Mouse (Mus musculus): ENCODE results near the gene Ap2m1. TPM values are rescaled to one million over a fixed set of nuclear protein-coding genes. Genes with fewer than 3 reads are reported as not detected.

Gene Ap2m1
- polyA plus RNA-seq, 1 experiment from 2014 or later: 402 TPM

GRCm38 (mm10) chr16:20557381-20557780 lies 22.1 kb downstream of the Ap2m1 start:
- H3K4me1 ChIP-seq (ENCODE audit: insufficient read depth, low read depth, low read length): no peaks in the 10 kb centered on the region
- ATAC-seq (no peak), DNase-seq (ENCODE audit: low spot score) (no peak)
- H3K9me3 ChIP-seq (ENCODE audit: low read length): no peaks in the 10 kb centered on the region
- H3K4me2 ChIP-seq (replicated peaks; ENCODE audit: low read depth, low read length): no peak overlapping the region
- no peak overlapping the region for H3K4me3 ChIP-seq (ENCODE audit: low read depth, low read length)
- H3K27me3 ChIP-seq (replicated peaks; ENCODE audit: insufficient read depth, low read length): no peaks in the 10 kb centered on the region
- WGBS: 67% methylated on average over 7 of the region's 7 CpGs
- no peak for TF ChIP-seq EP300 (IDR thresholded peaks at IDR 0.05)
- TF ChIP-seq CTCF (IDR thresholded peaks at IDR 0.05): no peak
- H3K27ac ChIP-seq (ENCODE audit: low read length): no peak overlapping the region
- peaks cover 43% of the 10 kb centered on the region for H3K36me3 ChIP-seq (ENCODE audit: insufficient read depth, low read length)
- no peak overlapping the region for H3K9ac ChIP-seq (replicated peaks; ENCODE audit: low read depth)

DNA sequence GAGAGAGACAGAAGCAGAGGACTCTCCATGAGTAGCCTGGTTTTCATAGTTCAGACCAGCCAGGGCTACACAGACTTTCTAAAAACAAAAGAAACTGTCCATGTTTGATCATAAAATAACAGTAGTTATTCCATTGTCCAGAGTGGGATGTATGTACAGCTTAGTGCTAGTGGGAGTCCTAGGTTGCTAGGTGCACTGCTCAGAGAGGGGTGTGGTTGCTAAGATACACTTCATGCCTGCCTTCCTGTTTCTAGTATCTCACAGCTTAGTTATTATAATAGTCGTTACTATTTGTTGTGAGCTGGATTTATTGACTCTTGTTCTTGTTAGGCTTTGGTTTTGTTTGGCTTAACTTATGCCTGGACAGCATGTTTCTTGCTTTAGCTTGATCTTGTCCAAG lies 29.8 kb downstream of the Ap2m1 start:
- 59% methylated on average over 1 of the region's 1 CpGs for WGBS
- no peaks in the 10 kb centered on the region for H3K9me3 ChIP-seq (ENCODE audit: low read length)
- no peaks in the 10 kb centered on the region for H3K27me3 ChIP-seq (replicated peaks; ENCODE audit: insufficient read depth, low read length)
- no peak overlapping the region for H3K4me2 ChIP-seq (replicated peaks; ENCODE audit: low read depth, low read length)
- ATAC-seq (no peak), DNase-seq (ENCODE audit: low spot score) (no peak)
- TF ChIP-seq CTCF (IDR thresholded peaks at IDR 0.05): no peak
- no peak for TF ChIP-seq EP300 (IDR thresholded peaks at IDR 0.05)
- H3K27ac ChIP-seq (ENCODE audit: low read length): no peak overlapping the region
- no peak overlapping the region for H3K4me3 ChIP-seq (ENCODE audit: low read depth, low read length)
- peaks cover 9% of the 10 kb centered on the region; the same call in 1 of the 2 replicates for H3K36me3 ChIP-seq (ENCODE audit: insufficient read depth, low read length)
- no peak overlapping the region for H3K9ac ChIP-seq (replicated peaks; ENCODE audit: low read depth)
- H3K4me1 ChIP-seq (ENCODE audit: insufficient read depth, low read depth, low read length): no peaks in the 10 kb centered on the region

DNA sequence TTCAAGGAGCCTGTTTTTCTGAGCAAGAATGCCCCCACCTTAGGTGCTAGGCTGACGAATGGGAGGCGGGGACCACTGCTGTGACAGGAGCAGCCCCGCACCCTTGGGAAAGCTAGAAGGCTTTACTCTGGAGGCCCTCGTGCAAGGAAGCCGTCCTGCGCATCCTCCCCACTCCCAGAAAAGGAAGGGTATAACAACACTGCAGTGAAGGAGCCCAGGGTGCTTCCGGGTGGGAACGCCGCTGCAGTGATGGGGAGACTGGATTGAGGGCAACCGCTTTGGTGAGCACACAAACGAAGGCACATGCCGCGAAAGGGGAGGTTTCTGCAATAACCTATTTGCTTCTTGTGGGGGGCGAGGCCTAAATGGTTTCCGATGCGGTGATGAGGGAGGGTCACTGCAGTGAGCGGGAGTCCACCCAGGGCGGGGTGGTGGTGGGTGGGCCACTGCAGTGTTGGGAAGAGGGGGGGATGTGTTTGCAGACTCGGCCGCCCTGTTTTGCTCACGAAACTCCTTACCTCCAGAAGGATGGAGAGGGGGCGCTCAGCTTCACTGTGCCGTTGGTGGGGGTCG lies 54.2 kb downstream of the Ap2m1 start, which contains the start of gene Vwa5b2:
Vwa5b2 (plus strand) TSS at position 106 of the 573 bp plus-strand sequence.
- no peaks in the 10 kb centered on the region; the same call in 1 of the 2 replicates for H3K4me1 ChIP-seq (ENCODE audit: insufficient read depth, low read depth, low read length)

GRCm38 (mm10) chr16:20589939-20590679 lies 54.8 kb downstream of the Ap2m1 start:
- Histone ChIP-seq H3K9me3 (ENCODE audit: low read length) (no peaks in the 10 kb centered on the region), H3K4me2 (replicated peaks; ENCODE audit: low read depth, low read length) (peak overlapping the region; percentile 60), H3K36me3 (ENCODE audit: insufficient read depth, low read length) (no peaks in the 10 kb centered on the region), H3K4me3 (ENCODE audit: low read depth, low read length) (peak overlapping the region; percentile 40), H3K27ac (ENCODE audit: low read length) (no peak overlapping the region), H3K27me3 (replicated peaks; ENCODE audit: insufficient read depth, low read length) (peaks cover 40% of the 10 kb centered on the region), H3K4me1 (ENCODE audit: insufficient read depth, low read depth, low read length) (no peaks in the 10 kb centered on the region; the same call in 1 of the 2 replicates), H3K9ac (replicated peaks; ENCODE audit: low read depth) (no peak overlapping the region)
- ATAC-seq (peak; percentile 38), DNase-seq (ENCODE audit: low spot score) (no peak)
- TF ChIP-seq EP300 (IDR thresholded peaks at IDR 0.05) (no peak), CTCF (IDR thresholded peaks at IDR 0.05) (no peak)
- under 1% methylated on average over 32 of the region's 39 CpGs for WGBS

More for the DNA sequence above, 54.2 kb downstream of the Ap2m1 start, which contains the start of gene Vwa5b2:
- no peaks in the 10 kb centered on the region for H3K9me3 ChIP-seq (ENCODE audit: low read length)
- H3K36me3 ChIP-seq (ENCODE audit: insufficient read depth, low read length): no peaks in the 10 kb centered on the region
- ATAC-seq (no peak), DNase-seq (ENCODE audit: low spot score) (no peak)
- no peak for TF ChIP-seq EP300 (IDR thresholded peaks at IDR 0.05)
- no peak for TF ChIP-seq CTCF (IDR thresholded peaks at IDR 0.05)
- H3K27ac ChIP-seq (ENCODE audit: low read length): no peak within 1 kb of the TSS
- H3K4me2 ChIP-seq (replicated peaks; ENCODE audit: low read depth, low read length): peak within 1 kb of the TSS; percentile 60
- H3K4me3 ChIP-seq (ENCODE audit: low read depth, low read length): peak within 1 kb of the TSS; percentile 40
- no peak within 1 kb of the TSS for H3K9ac ChIP-seq (replicated peaks; ENCODE audit: low read depth)
- 1% methylated on average over 20 of the region's 24 CpGs for WGBS
- H3K27me3 ChIP-seq (replicated peaks; ENCODE audit: insufficient read depth, low read length): peaks cover 40% of the 10 kb centered on the region

DNA sequence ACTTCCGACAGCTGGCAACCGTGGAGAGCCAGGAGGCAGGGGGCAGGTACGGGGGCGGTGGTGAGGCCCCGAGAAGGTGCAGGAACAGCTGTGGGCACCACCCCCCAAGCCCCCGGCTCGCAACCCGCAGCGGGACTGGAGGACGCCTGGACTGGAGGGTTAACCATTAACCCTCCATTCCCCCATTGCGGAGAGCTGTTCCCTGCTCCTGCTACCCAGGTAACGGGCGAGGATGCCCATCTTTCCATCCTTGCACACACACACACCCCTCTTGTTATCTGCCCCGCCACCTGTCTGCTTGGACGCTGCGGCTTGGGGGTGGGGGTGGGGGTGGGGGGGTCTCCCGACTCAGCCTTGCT lies 55.4 kb downstream of the Ap2m1 start:
- Histone ChIP-seq H3K4me1 (ENCODE audit: insufficient read depth, low read depth, low read length) (no peaks in the 10 kb centered on the region; the same call in 1 of the 2 replicates), H3K9me3 (ENCODE audit: low read length) (no peaks in the 10 kb centered on the region), H3K4me3 (ENCODE audit: low read depth, low read length) (peak overlapping the region; percentile 40; the same call in 1 of the 2 replicates), H3K4me2 (replicated peaks; ENCODE audit: low read depth, low read length) (peak overlapping the region; percentile 60; the same call in 1 of the 2 replicates), H3K36me3 (ENCODE audit: insufficient read depth, low read length) (no peaks in the 10 kb centered on the region), H3K9ac (replicated peaks; ENCODE audit: low read depth) (no peak overlapping the region), H3K27ac (ENCODE audit: low read length) (no peak overlapping the region), H3K27me3 (replicated peaks; ENCODE audit: insufficient read depth, low read length) (peaks cover 40% of the 10 kb centered on the region)
- ATAC-seq (no peak), DNase-seq (ENCODE audit: low spot score) (no peak)
- 6% methylated on average over 17 of the region's 17 CpGs for WGBS
- no peak for TF ChIP-seq EP300 (IDR thresholded peaks at IDR 0.05)
- no peak for TF ChIP-seq CTCF (IDR thresholded peaks at IDR 0.05)

- Histone ChIP-seq H3K9me3 (ENCODE audit: low read length) (no peaks in the 10 kb centered on the region), H3K27me3 (replicated peaks; ENCODE audit: insufficient read depth, low read length) (peaks cover 40% of the 10 kb centered on the region), H3K27ac (ENCODE audit: low read length) (no peak overlapping the region), H3K4me1 (ENCODE audit: insufficient read depth, low read depth, low read length) (no peaks in the 10 kb centered on the region; the same call in 1 of the 2 replicates), H3K4me2 (replicated peaks; ENCODE audit: low read depth, low read length) (no peak overlapping the region; the same call in 1 of the 2 replicates), H3K9ac (replicated peaks; ENCODE audit: low read depth) (no peak overlapping the region), H3K36me3 (ENCODE audit: insufficient read depth, low read length) (no peaks in the 10 kb centered on the region), H3K4me3 (ENCODE audit: low read depth, low read length) (no peak overlapping the region)
- 5% methylated on average over 47 of the region's 48 CpGs for WGBS
- no peak for DNase-seq (ENCODE audit: low spot score)
- no peak for ATAC-seq
- no peak for TF ChIP-seq EP300 (IDR thresholded peaks at IDR 0.05)
- no peak for TF ChIP-seq CTCF (IDR thresholded peaks at IDR 0.05)
These were observed 55.9 kb downstream of the Ap2m1 start for GRCm38 (mm10) chr16:20591076-20591705.

Other genes with a start within 250 kb of the Ap2m1 start
- gene Parl, start 233.1 kb upstream of the Ap2m1 start, polyA plus RNA-seq (2015; fragmentation: Nextera tagmentation; extraction: Ambion mirVana): 69.5 and 73.3 TPM in 2 replicates
- 0.29 and 0.51 TPM in 2 replicates for gene Cyp2ab1, start 210.1 kb upstream of the Ap2m1 start, polyA plus RNA-seq (2015; fragmentation: Nextera tagmentation; extraction: Ambion mirVana)
- 57.4 and 71.6 TPM in 2 replicates for gene Abcc5, start 109.1 kb upstream of the Ap2m1 start, polyA plus RNA-seq (2015; fragmentation: Nextera tagmentation; extraction: Ambion mirVana)
- gene Eif2b5, start 36.7 kb upstream of the Ap2m1 start, polyA plus RNA-seq (2015; fragmentation: Nextera tagmentation; extraction: Ambion mirVana): 46.9 and 51.1 TPM in 2 replicates
- gene Dvl3, start 18.5 kb upstream of the Ap2m1 start, polyA plus RNA-seq (2015; fragmentation: Nextera tagmentation; extraction: Ambion mirVana): 10.3 and 10.5 TPM in 2 replicates
- 36.3 and 39.6 TPM in 2 replicates for gene Abcf3, start 13.1 kb downstream of the Ap2m1 start, polyA plus RNA-seq (2015; fragmentation: Nextera tagmentation; extraction: Ambion mirVana)
- gene Vwa5b2, start 54.0 kb downstream of the Ap2m1 start, polyA plus RNA-seq (2015; fragmentation: Nextera tagmentation; extraction: Ambion mirVana): 0.06 and 0.12 TPM in 2 replicates
- gene Eef1akmt4, start 76.1 kb downstream of the Ap2m1 start, polyA plus RNA-seq (2015; fragmentation: Nextera tagmentation; extraction: Ambion mirVana): 15.2 and 15.3 TPM in 2 replicates
- 0.08 TPM in 1 of 2 replicates, not detected in the other for gene Gm49333, start 76.1 kb downstream of the Ap2m1 start, polyA plus RNA-seq (2015; fragmentation: Nextera tagmentation; extraction: Ambion mirVana)
- 17.6 and 19.3 TPM in 2 replicates for gene Alg3, start 76.3 kb downstream of the Ap2m1 start, polyA plus RNA-seq (2015; fragmentation: Nextera tagmentation; extraction: Ambion mirVana)
- 0.42 and 0.52 TPM in 2 replicates for gene Camk2n2, start 85.8 kb downstream of the Ap2m1 start, polyA plus RNA-seq (2015; fragmentation: Nextera tagmentation; extraction: Ambion mirVana)
- 0.12 and 0.52 TPM in 2 replicates for gene Ece2, start 94.3 kb downstream of the Ap2m1 start, polyA plus RNA-seq (2015; fragmentation: Nextera tagmentation; extraction: Ambion mirVana)
- 146 and 150 TPM in 2 replicates for gene Psmd2, start 116.2 kb downstream of the Ap2m1 start, polyA plus RNA-seq (2015; fragmentation: Nextera tagmentation; extraction: Ambion mirVana)
- 73.5 and 78.7 TPM in 2 replicates for gene Eif4g1, start 132.8 kb downstream of the Ap2m1 start, polyA plus RNA-seq (2015; fragmentation: Nextera tagmentation; extraction: Ambion mirVana)
- gene Fam131a, start 157.8 kb downstream of the Ap2m1 start, polyA plus RNA-seq (2015; fragmentation: Nextera tagmentation; extraction: Ambion mirVana): 8.4 and 8.9 TPM in 2 replicates
- gene Polr2h, start 182.2 kb downstream of the Ap2m1 start, polyA plus RNA-seq (2015; fragmentation: Nextera tagmentation; extraction: Ambion mirVana): 37.5 and 48.2 TPM in 2 replicates
- gene Clcn2, start 182.3 kb downstream of the Ap2m1 start, polyA plus RNA-seq (2015; fragmentation: Nextera tagmentation; extraction: Ambion mirVana): 1.8 and 1.9 TPM in 2 replicates
- 1.5 and 1.7 TPM in 2 replicates for gene Chrd, start 197.6 kb downstream of the Ap2m1 start, polyA plus RNA-seq (2015; fragmentation: Nextera tagmentation; extraction: Ambion mirVana)
- 0.54 and 0.81 TPM in 2 replicates for gene Thpo, start 199.0 kb downstream of the Ap2m1 start, polyA plus RNA-seq (2015; fragmentation: Nextera tagmentation; extraction: Ambion mirVana)

Data from lung, postnatal 0 days (tissue).